Mouse (Mus musculus): ENCODE data around the gene Trpt1. TPM values are rescaled to one million over a fixed set of nuclear protein-coding genes. Genes with fewer than 3 reads are reported as not detected.

The Trpt1 gene
- polyA plus RNA-seq, 1 experiment from 2014 or later, result 15.2 TPM

DNA sequence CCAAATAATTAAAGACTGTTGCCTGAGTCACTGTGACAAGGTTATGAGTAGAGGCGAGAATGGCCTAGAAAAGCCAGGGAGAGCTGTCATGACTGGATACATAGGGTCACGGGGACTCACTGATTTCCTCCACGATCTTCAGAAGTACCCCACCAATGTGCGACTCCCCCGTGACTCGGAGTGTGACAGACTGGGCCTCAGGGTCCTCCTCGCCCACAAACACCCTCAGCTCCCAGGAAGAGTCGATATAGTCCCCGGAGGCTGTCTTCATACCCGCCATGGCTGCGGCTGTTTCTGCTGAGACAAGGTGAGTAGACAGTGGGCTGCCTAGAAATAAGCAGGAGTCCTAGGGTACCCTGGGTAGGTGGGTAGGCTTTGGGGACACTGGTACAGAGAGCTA is 22.6 kb downstream of the Trpt1 start:
- no peaks in the 10 kb centered on the region for H3K4me1 ChIP-seq (ENCODE audit: control insufficient read depth, insufficient read depth, low read length)
- no peaks in the 10 kb centered on the region for H3K27me3 ChIP-seq (replicated peaks; ENCODE audit: control insufficient read depth, insufficient read depth, low read length)
- H3K36me3 ChIP-seq (ENCODE audit: control insufficient read depth, insufficient read depth, low read length), result peaks cover 68% of the 10 kb centered on the region

DNA sequence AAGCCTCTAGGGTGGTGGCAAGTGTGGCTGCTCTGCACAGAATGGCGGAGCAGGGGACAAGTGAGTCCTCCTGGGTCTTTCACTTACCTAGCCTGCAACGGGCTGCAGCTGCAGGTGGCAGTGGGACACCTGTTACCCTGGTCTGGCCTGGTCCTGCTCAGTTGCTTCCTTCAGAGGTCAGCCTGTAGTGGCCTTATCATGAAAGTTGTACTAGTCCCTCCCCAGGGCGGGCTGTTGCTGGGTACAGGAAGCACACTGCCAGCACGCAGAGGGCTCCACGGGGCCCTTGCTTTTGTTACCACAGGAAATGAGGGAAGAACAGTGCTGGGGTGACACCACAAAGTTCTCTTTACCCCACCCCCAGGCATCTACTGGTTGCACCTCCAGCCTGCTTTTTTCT is 23.3 kb downstream of the Trpt1 start, which contains the start of gene Fermt3:
Fermt3 (minus strand) TSS at position 279 of the 400 bp plus-strand sequence.
- DNase-seq (ENCODE audit: low spot score) (no peak), ATAC-seq (no peak)
- H3K27ac ChIP-seq (ENCODE audit: low read depth, low read length), result no peak within 1 kb of the TSS
- H3K4me3 ChIP-seq (ENCODE audit: low read depth, low read length), result no peak within 1 kb of the TSS
- no peaks in the 10 kb centered on the region for H3K9me3 ChIP-seq (replicated peaks; ENCODE audit: control insufficient read depth, low read length)
- H3K9ac ChIP-seq (ENCODE audit: low read length), result no peak within 1 kb of the TSS
- no peaks in the 10 kb centered on the region for H3K4me1 ChIP-seq (ENCODE audit: control insufficient read depth, insufficient read depth, low read length)
- peaks cover 70% of the 10 kb centered on the region for H3K36me3 ChIP-seq (ENCODE audit: control insufficient read depth, insufficient read depth, low read length)
- 88% methylated on average over 5 of the region's 5 CpGs for WGBS
- no peak within 1 kb of the TSS for H3K4me2 ChIP-seq (ENCODE audit: low read length)
- H3K27me3 ChIP-seq (replicated peaks; ENCODE audit: control insufficient read depth, insufficient read depth, low read length), result no peaks in the 10 kb centered on the region

More for the DNA sequence above, 22.6 kb downstream of the Trpt1 start:
- no peak for ATAC-seq
- Histone ChIP-seq H3K9me3 (replicated peaks; ENCODE audit: control insufficient read depth, low read length) (no peaks in the 10 kb centered on the region), H3K4me2 (ENCODE audit: low read length) (no peak overlapping the region), H3K9ac (ENCODE audit: low read length) (no peak overlapping the region), H3K27ac (ENCODE audit: low read depth, low read length) (no peak overlapping the region), H3K4me3 (ENCODE audit: low read depth, low read length) (no peak overlapping the region)
- WGBS, result 94% methylated on average over 11 of the region's 11 CpGs
- DNase-seq (ENCODE audit: low spot score), result no peak

DNA sequence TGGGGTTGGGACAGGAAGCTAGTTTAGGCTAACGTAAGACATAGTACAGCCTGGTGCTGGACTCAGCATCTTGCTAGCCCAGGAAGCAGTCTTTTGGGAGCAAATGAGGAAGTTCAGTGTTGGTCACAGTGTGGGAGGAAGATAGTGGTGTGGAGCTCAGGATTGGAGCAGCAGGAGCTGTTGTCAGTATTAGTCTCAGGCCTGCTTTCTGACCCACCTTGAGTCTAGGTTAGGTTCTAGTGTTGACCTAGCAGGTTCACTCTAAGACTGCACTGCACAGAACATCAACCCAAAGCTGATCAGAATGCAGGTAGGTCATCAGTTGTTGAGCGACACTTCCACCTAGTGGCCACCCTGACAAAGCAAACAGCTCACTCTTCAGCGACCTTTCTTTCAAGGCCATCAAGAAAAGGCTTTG is 24.3 kb downstream of the Trpt1 start:
- DNase-seq (ENCODE audit: low spot score) (peak; percentile 69), ATAC-seq (no peak)
- H3K9me3 ChIP-seq (replicated peaks; ENCODE audit: control insufficient read depth, low read length), result no peaks in the 10 kb centered on the region
- 55% methylated on average over 3 of the region's 3 CpGs for WGBS
- no peak overlapping the region for H3K27ac ChIP-seq (ENCODE audit: low read depth, low read length)
- H3K4me3 ChIP-seq (ENCODE audit: low read depth, low read length), result no peak overlapping the region
- H3K36me3 ChIP-seq (ENCODE audit: control insufficient read depth, insufficient read depth, low read length), result peaks cover 81% of the 10 kb centered on the region
- H3K9ac ChIP-seq (ENCODE audit: low read length), result no peak overlapping the region
- no peaks in the 10 kb centered on the region for H3K27me3 ChIP-seq (replicated peaks; ENCODE audit: control insufficient read depth, insufficient read depth, low read length)
- H3K4me2 ChIP-seq (ENCODE audit: low read length), result no peak overlapping the region
- H3K4me1 ChIP-seq (ENCODE audit: control insufficient read depth, insufficient read depth, low read length), result no peaks in the 10 kb centered on the region

DNA sequence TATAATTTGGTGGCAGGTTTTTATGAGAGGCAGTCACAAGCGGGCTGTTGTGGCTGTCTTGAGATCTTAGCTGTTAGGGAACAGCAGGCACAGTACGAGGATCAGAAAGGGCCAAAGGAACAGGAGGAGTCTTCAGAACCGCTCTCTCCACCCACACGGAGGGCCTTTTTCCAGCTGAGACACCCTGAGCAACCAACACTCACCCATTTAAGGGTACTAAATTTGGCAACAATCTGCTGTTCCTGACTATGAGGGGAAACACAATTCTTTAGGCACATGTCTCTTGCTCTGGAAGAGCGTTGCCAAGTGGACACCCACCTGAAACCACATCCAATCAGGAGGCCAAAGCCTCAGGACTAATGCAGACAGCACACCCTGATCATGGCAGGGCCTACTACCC is 33.6 kb downstream of the Trpt1 start:
- ATAC-seq, result no peak
- Histone ChIP-seq H3K4me3 (ENCODE audit: low read depth, low read length) (no peak overlapping the region), H3K27ac (ENCODE audit: low read depth, low read length) (no peak overlapping the region), H3K4me2 (ENCODE audit: low read length) (no peak overlapping the region), H3K9ac (ENCODE audit: low read length) (no peak overlapping the region), H3K27me3 (replicated peaks; ENCODE audit: control insufficient read depth, insufficient read depth, low read length) (no peaks in the 10 kb centered on the region), H3K9me3 (replicated peaks; ENCODE audit: control insufficient read depth, low read length) (no peaks in the 10 kb centered on the region), H3K36me3 (ENCODE audit: control insufficient read depth, insufficient read depth, low read length) (peaks cover 96% of the 10 kb centered on the region), H3K4me1 (ENCODE audit: control insufficient read depth, insufficient read depth, low read length) (no peaks in the 10 kb centered on the region)
- 92% methylated on average over 5 of the region's 5 CpGs for WGBS
- DNase-seq (ENCODE audit: low spot score), result no peak

DNA sequence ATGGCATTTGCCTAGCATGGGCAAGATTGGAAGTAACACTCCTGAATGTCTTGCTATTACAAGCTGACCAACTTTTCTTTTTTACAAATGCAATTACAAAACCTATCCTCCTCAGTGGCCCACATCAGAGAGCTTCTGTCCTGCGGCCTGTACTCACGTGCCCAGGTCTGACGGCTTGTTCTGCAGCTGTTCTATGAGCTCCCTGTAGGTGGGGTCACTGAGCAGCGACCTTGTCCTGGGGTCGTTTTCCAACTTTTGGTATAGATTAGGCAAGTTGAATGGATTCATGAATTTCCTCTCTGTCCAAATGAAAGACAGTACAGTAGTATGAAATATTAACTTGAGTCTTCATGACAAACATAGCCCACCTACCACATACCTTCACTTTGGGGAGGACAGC is 38.1 kb downstream of the Trpt1 start:
- WGBS, result 97% methylated on average over 5 of the region's 5 CpGs
- H3K27me3 ChIP-seq (replicated peaks; ENCODE audit: control insufficient read depth, insufficient read depth, low read length), result no peaks in the 10 kb centered on the region

DNA sequence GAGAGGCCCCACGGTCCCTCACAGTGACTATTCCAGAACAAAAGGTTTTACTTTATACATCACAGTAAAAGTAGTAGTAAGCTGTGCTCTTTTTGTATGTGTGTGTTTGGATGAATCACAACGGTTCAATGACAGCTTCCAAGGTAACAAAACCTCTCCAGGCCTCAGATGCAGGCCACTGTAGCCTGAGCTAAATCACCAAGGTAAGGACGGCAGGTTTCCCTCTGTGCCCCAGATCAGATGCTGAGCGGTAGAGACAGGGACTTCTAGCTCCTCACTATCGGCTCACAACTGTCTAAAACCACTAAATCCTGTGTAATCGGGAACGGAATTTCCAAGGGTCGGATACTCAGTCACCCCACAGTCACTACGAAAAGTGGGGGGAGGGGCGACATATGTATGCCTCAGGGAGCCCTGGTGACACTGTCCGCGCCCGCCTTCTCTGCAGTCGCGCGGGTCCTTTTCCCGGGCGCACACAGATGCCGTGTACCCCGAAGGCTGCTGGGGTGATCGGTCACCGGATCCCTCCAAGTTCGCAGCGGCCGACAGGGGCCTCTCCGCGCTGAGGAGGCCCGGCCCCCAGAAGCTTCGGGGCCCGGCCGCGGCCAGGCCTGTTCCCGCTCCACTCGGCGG is 43.3 kb downstream of the Trpt1 start:
- Histone ChIP-seq H3K9ac (ENCODE audit: low read length) (peak overlapping the region; percentile 95), H3K36me3 (ENCODE audit: control insufficient read depth, insufficient read depth, low read length) (peaks cover 17% of the 10 kb centered on the region), H3K9me3 (replicated peaks; ENCODE audit: control insufficient read depth, low read length) (no peaks in the 10 kb centered on the region), H3K4me1 (ENCODE audit: control insufficient read depth, insufficient read depth, low read length) (peaks cover 17% of the 10 kb centered on the region), H3K4me2 (ENCODE audit: low read length) (peak overlapping the region; percentile 87), H3K27me3 (replicated peaks; ENCODE audit: control insufficient read depth, insufficient read depth, low read length) (no peaks in the 10 kb centered on the region), H3K4me3 (ENCODE audit: low read depth, low read length) (peak overlapping the region; percentile 92), H3K27ac (ENCODE audit: low read depth, low read length) (peak overlapping the region; percentile 88)
- ATAC-seq (peak; percentile 24), DNase-seq (ENCODE audit: low spot score) (peak; percentile 51)
- WGBS, result 1% methylated on average over 35 of the region's 35 CpGs

More for the DNA sequence above, 38.1 kb downstream of the Trpt1 start:
- H3K36me3 ChIP-seq (ENCODE audit: control insufficient read depth, insufficient read depth, low read length), result peaks cover 67% of the 10 kb centered on the region
- H3K9me3 ChIP-seq (replicated peaks; ENCODE audit: control insufficient read depth, low read length), result no peaks in the 10 kb centered on the region
- H3K4me3 ChIP-seq (ENCODE audit: low read depth, low read length), result no peak overlapping the region
- H3K9ac ChIP-seq (ENCODE audit: low read length), result no peak overlapping the region
- DNase-seq (ENCODE audit: low spot score), result no peak
- peaks cover 11% of the 10 kb centered on the region for H3K4me1 ChIP-seq (ENCODE audit: control insufficient read depth, insufficient read depth, low read length)
- no peak for ATAC-seq
- no peak overlapping the region for H3K27ac ChIP-seq (ENCODE audit: low read depth, low read length)
- H3K4me2 ChIP-seq (ENCODE audit: low read length), result no peak overlapping the region

DNA sequence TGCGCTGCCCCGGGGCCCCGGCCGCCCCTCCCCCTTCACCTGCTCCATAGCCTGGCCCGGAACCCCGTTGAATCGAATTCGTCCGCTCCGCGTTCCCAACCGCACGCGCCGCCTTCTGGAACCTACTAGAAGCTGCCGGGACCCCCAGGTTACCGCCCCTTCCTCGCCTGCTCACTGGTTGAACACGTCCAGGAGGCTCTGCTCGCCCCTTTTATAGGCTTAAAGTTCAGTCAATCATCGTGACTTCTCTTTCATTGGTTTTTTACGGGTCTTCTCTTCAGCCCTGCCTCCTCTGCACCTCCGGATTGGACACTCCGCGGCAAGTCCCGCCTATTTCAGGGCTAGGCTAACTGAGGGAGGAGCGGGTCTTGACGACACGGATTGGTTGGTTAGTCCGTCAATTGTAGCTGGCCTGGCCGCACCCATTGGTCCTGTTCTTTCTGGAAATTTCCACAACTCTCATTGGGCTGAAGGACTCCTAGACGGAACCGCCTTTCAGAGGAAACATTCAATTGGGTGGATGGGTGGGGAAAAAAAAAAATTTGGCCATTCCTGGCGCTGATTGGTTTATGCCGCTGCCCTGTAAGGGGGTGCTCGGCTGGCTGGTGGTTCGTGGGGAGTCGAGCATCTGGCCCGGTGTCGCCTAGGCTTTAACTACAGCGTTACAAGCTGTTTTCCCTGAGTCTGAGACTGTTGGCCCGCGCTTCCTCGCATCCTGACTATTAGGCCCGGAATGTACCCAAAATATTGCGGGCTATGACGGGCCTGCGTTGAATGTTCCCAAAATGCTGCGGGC is 44.1 kb downstream of the Trpt1 start, which contains the start of gene Stip1:
Stip1 (minus strand) TSS at position 127 of the 796 bp plus-strand sequence.
- WGBS, result under 1% methylated on average over 47 of the region's 49 CpGs
- peak within 1 kb of the TSS; percentile 95 for H3K9ac ChIP-seq (ENCODE audit: low read length)
- peak within 1 kb of the TSS; percentile 97 for H3K27ac ChIP-seq (ENCODE audit: low read depth, low read length)
- H3K4me3 ChIP-seq (ENCODE audit: low read depth, low read length), result peak within 1 kb of the TSS; percentile 92
- H3K36me3 ChIP-seq (ENCODE audit: control insufficient read depth, insufficient read depth, low read length), result peaks cover 9% of the 10 kb centered on the region
- peak within 1 kb of the TSS; percentile 89 for H3K4me2 ChIP-seq (ENCODE audit: low read length)
- H3K4me1 ChIP-seq (ENCODE audit: control insufficient read depth, insufficient read depth, low read length), result peaks cover 17% of the 10 kb centered on the region
- no peaks in the 10 kb centered on the region for H3K9me3 ChIP-seq (replicated peaks; ENCODE audit: control insufficient read depth, low read length)
- ATAC-seq (peak; percentile 99), DNase-seq (ENCODE audit: low spot score) (peak; percentile 100)
- H3K27me3 ChIP-seq (replicated peaks; ENCODE audit: control insufficient read depth, insufficient read depth, low read length), result no peaks in the 10 kb centered on the region

DNA sequence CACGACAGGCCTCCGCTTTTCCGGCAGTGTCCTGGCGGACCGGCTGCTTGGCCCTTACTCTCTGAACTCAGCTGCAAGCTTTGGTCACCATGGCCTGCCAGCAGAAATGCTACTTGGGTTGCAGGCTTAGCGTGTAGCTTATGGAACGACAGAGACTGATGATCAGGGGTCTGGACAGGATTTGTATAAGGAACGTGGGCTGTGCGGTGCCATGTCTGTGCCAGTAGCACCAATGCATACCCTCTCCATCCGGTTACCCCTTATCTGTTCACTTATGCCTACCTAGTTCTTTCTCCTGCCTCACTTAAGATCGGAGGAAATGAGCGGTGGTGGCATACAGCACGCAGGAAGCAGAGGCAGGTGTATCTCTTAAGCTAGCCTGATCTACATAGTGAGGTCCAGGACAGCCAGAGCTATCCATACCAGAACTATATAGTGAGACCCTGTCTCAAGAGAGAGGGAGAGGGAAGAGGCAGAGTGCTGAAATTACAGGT is 44.8 kb downstream of the Trpt1 start:
- peaks cover 3% of the 10 kb centered on the region; the same call in 1 of the 2 replicates for H3K36me3 ChIP-seq (ENCODE audit: control insufficient read depth, insufficient read depth, low read length)
- H3K9ac ChIP-seq (ENCODE audit: low read length), result peak overlapping the region; percentile 84
- H3K4me1 ChIP-seq (ENCODE audit: control insufficient read depth, insufficient read depth, low read length), result peaks cover 17% of the 10 kb centered on the region
- no peak for ATAC-seq
- 23% methylated on average over 13 of the region's 13 CpGs for WGBS
- peak; percentile 20 for DNase-seq (ENCODE audit: low spot score)
- H3K4me2 ChIP-seq (ENCODE audit: low read length), result peak overlapping the region; percentile 89
- H3K27ac ChIP-seq (ENCODE audit: low read depth, low read length), result peak overlapping the region; percentile 97
- H3K27me3 ChIP-seq (replicated peaks; ENCODE audit: control insufficient read depth, insufficient read depth, low read length), result no peaks in the 10 kb centered on the region
- H3K4me3 ChIP-seq (ENCODE audit: low read depth, low read length), result peak overlapping the region; percentile 46
- H3K9me3 ChIP-seq (replicated peaks; ENCODE audit: control insufficient read depth, low read length), result no peaks in the 10 kb centered on the region

Measured in forebrain, embryonic 14.5 days (tissue).